Mouse (Mus musculus) small intestine, adult 2 months (tissue): ENCODE measurements at regions not wholly inside any gene's neighbourhood (a gene's known extent, or its start where the extent isn't known, plus 50 kb on each side); places are given as distances from the start of the nearest gene placed in this dataset.

Experiments
- H3K27ac ChIP-seq: fragments of 200-500 bp; 2 replicates; pipeline ENCODE4 v1.5.1; 2012; ENCODE audit warnings: low read depth, low read length, control low read depth, inconsistent platforms; ENCODE audit not compliant: insufficient read depth
- H3K27me3 ChIP-seq: fragments of 200-500 bp; 2 replicates; pipeline ENCODE4 v1.6.1; 2012; ENCODE audit warnings: mild to moderate bottlenecking, moderate library complexity, low read length, inconsistent platforms; ENCODE audit not compliant: control insufficient read depth, insufficient read depth
- H3K36me3 ChIP-seq: fragments of 200-500 bp; 2 replicates; pipeline ENCODE4 v1.6.1; 2012; ENCODE audit warnings: mild to moderate bottlenecking, low read length, control low read depth, inconsistent platforms; ENCODE audit not compliant: control insufficient read depth, insufficient read depth
- H3K4me1 ChIP-seq: fragments of 200-500 bp; 2 replicates; pipeline ENCODE4 v1.6.1; 2012; ENCODE audit warnings: low read length, inconsistent platforms, mixed read lengths; ENCODE audit not compliant: control insufficient read depth, insufficient read depth, insufficient read length
- H3K4me3 ChIP-seq: fragments of 200-500 bp; 2 replicates; pipeline ENCODE4 v1.5.1; 2012; ENCODE audit warnings: low read depth, mild to moderate bottlenecking, control low read depth, inconsistent platforms, low read length, moderate library complexity
- CTCF ChIP-seq: fragments of 200-500 bp; IDR thresholded peaks from 2 replicates; pipeline ENCODE4 v1.5.1; 2012; ENCODE audit warnings: low read depth, mild to moderate bottlenecking, control low read depth, inconsistent platforms, low read length, moderate library complexity, mixed read lengths; ENCODE audit not compliant: insufficient replicate concordance, insufficient read length; ENCODE audit errors: extremely low read depth
- POLR2A ChIP-seq: fragments of 200-500 bp; IDR thresholded peaks from 2 replicates; pipeline ENCODE4 v1.6.1; 2012; ENCODE audit warnings: low read depth, mild to moderate bottlenecking, control low read depth, inconsistent platforms, low read length, moderate library complexity
- WGBS: fragments of 180-500 bp; shearing (Covaris S2); methylation state at CpG from one replicate; pipeline ENCODE4 v1.1.7; 2018; 5-methylcytosine and 5-hydroxymethylcytosine counted together

DNA sequence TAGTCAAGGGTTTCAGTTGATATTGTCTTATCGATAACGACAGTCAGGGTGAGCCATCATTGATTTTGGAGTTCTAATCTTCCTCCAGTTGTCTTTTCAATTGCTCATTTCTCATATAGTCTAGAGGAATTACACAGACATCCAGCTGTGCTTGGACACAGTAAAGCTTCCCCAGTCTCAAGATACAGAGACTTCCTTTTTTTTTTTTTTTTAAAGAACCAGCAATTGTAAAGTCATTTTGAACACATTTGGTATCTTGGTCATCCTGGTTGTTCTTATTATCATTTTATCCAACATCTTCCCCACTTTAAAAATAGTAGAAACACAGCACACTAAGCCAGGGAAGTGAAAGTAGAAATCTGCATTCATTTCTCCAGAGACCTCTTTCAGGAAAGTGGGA lies 51.4 kb upstream of the Rgmb start:
- Histone ChIP-seq H3K27ac (no peak overlapping the region), H3K4me3 (no peak overlapping the region), H3K4me1 (no peaks in the 10 kb centered on the region), H3K36me3 (no peaks in the 10 kb centered on the region), H3K27me3 (no peaks in the 10 kb centered on the region)
- no peak for TF ChIP-seq POLR2A
- TF ChIP-seq CTCF, result no peak
- WGBS, result 94% methylated on average over 2 of the region's 2 CpGs
